Mouse (Mus musculus) liver, embryonic 14.5 days (tissue): ENCODE data around the gene Ager.

Source experiments
- CTCF ChIP-seq: IDR thresholded peaks from 2 replicates; pipeline ENCODE4 v1.5.1; 2016; ENCODE audit warnings: antibody characterized with exemption, low read depth, control low read depth
- EP300 ChIP-seq: IDR thresholded peaks from 2 replicates; pipeline ENCODE4 v1.6.1; 2016; ENCODE audit warnings: antibody characterized with exemption, low read depth

DNA sequence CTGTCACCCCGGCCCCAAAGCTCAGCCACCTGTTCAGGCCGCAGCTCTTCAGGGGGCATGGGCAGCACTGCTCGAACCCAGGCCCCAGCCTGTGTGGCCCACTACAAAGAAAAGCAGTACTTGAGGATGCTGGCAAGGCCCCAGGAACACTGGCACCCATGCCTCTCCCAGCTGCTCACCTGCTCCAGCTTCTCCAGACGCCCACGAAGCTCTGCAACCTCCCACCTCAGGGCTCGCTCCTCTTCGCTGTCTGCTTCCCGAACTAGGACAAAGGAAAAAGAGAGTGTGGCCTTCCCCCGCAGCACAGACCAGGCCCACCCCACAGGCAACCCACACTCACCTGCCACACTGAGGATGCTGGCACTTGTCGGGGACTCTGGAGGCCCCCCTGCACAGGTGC lies 16.2 kb downstream of the Ager start:
- TF ChIP-seq EP300: no peak
- TF ChIP-seq CTCF: no peak
